ENCODE assay signal across 1 mouse cellular context in genomic region chr2:32318709-32319585, GRCm38 (mm10).
A peak's percentile ranks its signal among the peaks of the same experiment; 100 is the strongest.
TF ChIP-seq lines count a peak whose summit lies in the region.

No protein-coding gene starts in this region.

TF ChIP-seq in CH12.LX, 34 proteins besides CTCF, POLR2A, EP300 and RAD21:
- TF ChIP-seq ZNF384 (IDR thresholded peaks at IDR 0.05; ENCODE audit: low read depth, low read length) (peak; percentile 28; the same call in 1 of the 2 replicates), MAX (IDR thresholded peaks at IDR 0.05; ENCODE audit: low read length) (no peak), E2F4 (IDR thresholded peaks at IDR 0.05; ENCODE audit: insufficient replicate concordance, low read depth, low read length) (no peak)
TF ChIP-seq in CH12.LX: peak in this region for 1.
